Mouse (Mus musculus): ENCODE measurements around the gene Gm13279. TPM values are rescaled to one million over a fixed set of nuclear protein-coding genes. Genes with fewer than 3 reads are reported as not detected.
"Not testable (repeated sequence)": the region's sequence is repeated elsewhere in the genome, so short reads cannot be mapped to it uniquely, and the experiment has no call there.

Gene Gm13279
- polyA plus RNA-seq (2012; rRNA removed): not detected in 2 replicates

GRCm38 (mm10) chr4:88797097-88797496, at the start of gene Gm13279:
Gene Gm13279 (plus strand): TSS chr4:88797397.
- not testable (repeated sequence) for DNase-seq (ENCODE audit: low read depth)

GRCm38 (mm10) chr4:88749926-88750325, 47.3 kb upstream of the Gm13279 start:
- DNase-seq (ENCODE audit: low read depth): no peak

- not testable (repeated sequence) for DNase-seq (ENCODE audit: low read depth)
Observed at GRCm38 (mm10) chr4:88754818-88755340, 42.3 kb upstream of the Gm13279 start, which contains the start of gene Gm13271. Gene Gm13271 (plus strand): TSS chr4:88754868.

- DNase-seq (ENCODE audit: low read depth): not testable (repeated sequence)
Observed at GRCm38 (mm10) chr4:88756581-88757513, 40.4 kb upstream of the Gm13279 start.

GRCm38 (mm10) chr4:88757628-88758031, 39.6 kb upstream of the Gm13279 start:
- peak; percentile 28 for DNase-seq (ENCODE audit: low read depth)

GRCm38 (mm10) chr4:88758751-88759150, 38.4 kb upstream of the Gm13279 start:
- not testable (repeated sequence) for DNase-seq (ENCODE audit: low read depth)

GRCm38 (mm10) chr4:88759610-88760268, 37.5 kb upstream of the Gm13279 start, which contains the start of gene Gm13283:
Gene Gm13283 (plus strand): TSS chr4:88760119.
- not testable (repeated sequence) for DNase-seq (ENCODE audit: low read depth)

GRCm38 (mm10) chr4:88760431-88760830, 36.8 kb upstream of the Gm13279 start:
- DNase-seq (ENCODE audit: low read depth): not testable (repeated sequence)

GRCm38 (mm10) chr4:88761776-88762175, 35.4 kb upstream of the Gm13279 start:
- DNase-seq (ENCODE audit: low read depth): not testable (repeated sequence)

- DNase-seq (ENCODE audit: low read depth): not testable (repeated sequence)
Observed at GRCm38 (mm10) chr4:88762341-88762740, 34.9 kb upstream of the Gm13279 start.

GRCm38 (mm10) chr4:88763384-88764018, 33.7 kb upstream of the Gm13279 start:
- DNase-seq (ENCODE audit: low read depth): not testable (repeated sequence)

- not testable (repeated sequence) for DNase-seq (ENCODE audit: low read depth)
Observed at GRCm38 (mm10) chr4:88773534-88773933, 23.7 kb upstream of the Gm13279 start, which contains the start of gene Gm13290. Gene Gm13290 (plus strand): TSS chr4:88773834.

GRCm38 (mm10) chr4:88776622-88777021, 20.6 kb upstream of the Gm13279 start, which contains the start of gene Gm13289:
Gene Gm13289 (plus strand): TSS chr4:88776922.
- DNase-seq (ENCODE audit: low read depth): not testable (repeated sequence)

GRCm38 (mm10) chr4:88779550-88779949, 17.6 kb upstream of the Gm13279 start, which contains the start of gene Gm13272:
Gene Gm13272 (plus strand): TSS chr4:88779850.
- DNase-seq (ENCODE audit: low read depth): not testable (repeated sequence)

GRCm38 (mm10) chr4:88780320-88780719, 16.9 kb upstream of the Gm13279 start:
- DNase-seq (ENCODE audit: low read depth): not testable (repeated sequence)

GRCm38 (mm10) chr4:88781831-88782230, 15.4 kb upstream of the Gm13279 start, which contains the start of gene Ifnz:
Gene Ifnz (plus strand): TSS chr4:88782131.
- not testable (repeated sequence) for DNase-seq (ENCODE audit: low read depth)

- not testable (repeated sequence) for DNase-seq (ENCODE audit: low read depth)
Observed at GRCm38 (mm10) chr4:88782335-88782734, 14.9 kb upstream of the Gm13279 start.

GRCm38 (mm10) chr4:88785409-88785808, 11.8 kb upstream of the Gm13279 start, which contains the start of gene Gm13276:
Gene Gm13276 (plus strand): TSS chr4:88785709.
- DNase-seq (ENCODE audit: low read depth): not testable (repeated sequence)

GRCm38 (mm10) chr4:88788402-88788801, 8.8 kb upstream of the Gm13279 start, which contains the start of gene Gm13277:
Gene Gm13277 (plus strand): TSS chr4:88788632.
- not testable (repeated sequence) for DNase-seq (ENCODE audit: low read depth)

- not testable (repeated sequence) for DNase-seq (ENCODE audit: low read depth)
Observed at GRCm38 (mm10) chr4:88791250-88791649, 5.9 kb upstream of the Gm13279 start, which contains the start of gene Gm13278. Gene Gm13278 (plus strand): TSS chr4:88791550.
